Mouse (Mus musculus) forebrain, embryonic 14.5 days (tissue): ENCODE data around the gene Snapc1. TPM values are rescaled to one million over a fixed set of nuclear protein-coding genes. Genes with fewer than 3 reads are reported as not detected.

Source experiments
- ATAC-seq: fragments of 200-750 bp; cut with Nextera tagmentation; 2 replicates; pipeline ENCODE4 v1.8.0; 2017; ENCODE audit warnings: mild to moderate bottlenecking, moderate library complexity
- DNase-seq: peaks from one replicate; pipeline ENCODE4 v3.0.0-alpha.2; 2015; ENCODE audit warnings: low spot score
- H3K27ac ChIP-seq: fragments of 300-500 bp; sonication (generic); 2 replicates; pipeline ENCODE4 v1.5.1; 2014; ENCODE audit warnings: low read depth, mild to moderate bottlenecking, control low read depth, low read length, moderate library complexity
- H3K27me3 ChIP-seq: fragments of 300-500 bp; sonication (generic); replicated peaks from 2 replicates; pipeline ENCODE4 v1.6.1; 2014; ENCODE audit warnings: low read length, control low read depth, mixed read lengths; ENCODE audit not compliant: control insufficient read depth, insufficient read depth
- H3K36me3 ChIP-seq: fragments of 300-500 bp; sonication (generic); 2 replicates; pipeline ENCODE4 v1.6.1; 2014; ENCODE audit warnings: low read length, control low read depth; ENCODE audit not compliant: control insufficient read depth, insufficient read depth
- H3K4me1 ChIP-seq: fragments of 300-500 bp; sonication (generic); 2 replicates; pipeline ENCODE4 v1.6.1; 2014; ENCODE audit warnings: antibody characterized with exemption, low read length, control low read depth; ENCODE audit not compliant: control insufficient read depth, insufficient read depth
- H3K4me2 ChIP-seq: fragments of 300-500 bp; sonication (generic); 2 replicates; pipeline ENCODE4 v1.6.1; 2014; ENCODE audit warnings: mild to moderate bottlenecking, control low read depth, low read length
- H3K4me3 ChIP-seq: fragments of 300-500 bp; sonication (generic); 2 replicates; pipeline ENCODE4 v1.5.1; 2014; ENCODE audit warnings: low read depth, low read length, control low read depth
- H3K9ac ChIP-seq: fragments of 300-500 bp; sonication (generic); 2 replicates; pipeline ENCODE4 v1.6.1; 2014; ENCODE audit warnings: mild to moderate bottlenecking, low read length, control low read depth, moderate library complexity
- H3K9me3 ChIP-seq: fragments of 300-500 bp; sonication (generic); replicated peaks from 2 replicates; pipeline ENCODE4 v1.6.1; 2016; ENCODE audit warnings: low read length, control low read depth, mixed read lengths; ENCODE audit not compliant: control insufficient read depth
- WGBS: fragments of 180-500 bp; shearing (Covaris S2); extraction: QIAGEN DNeasy Blood & Tissue Kit; methylation state at CpG from one replicate; pipeline ENCODE4 v1.1.7; 2014; 5-methylcytosine and 5-hydroxymethylcytosine counted together
- polyA plus RNA-seq: library from polyadenylated mRNA; unstranded; fragments of >200 nt; fragmentation: Nextera tagmentation; extraction: Ambion mirVana; gene quantifications from 2 replicates; pipeline ENCODE4 v1.2.1, GENCODE M21; 2014

Snapc1 gene
- polyA plus RNA-seq, 1 experiment from 2014 or later: 26.0 TPM

DNA sequence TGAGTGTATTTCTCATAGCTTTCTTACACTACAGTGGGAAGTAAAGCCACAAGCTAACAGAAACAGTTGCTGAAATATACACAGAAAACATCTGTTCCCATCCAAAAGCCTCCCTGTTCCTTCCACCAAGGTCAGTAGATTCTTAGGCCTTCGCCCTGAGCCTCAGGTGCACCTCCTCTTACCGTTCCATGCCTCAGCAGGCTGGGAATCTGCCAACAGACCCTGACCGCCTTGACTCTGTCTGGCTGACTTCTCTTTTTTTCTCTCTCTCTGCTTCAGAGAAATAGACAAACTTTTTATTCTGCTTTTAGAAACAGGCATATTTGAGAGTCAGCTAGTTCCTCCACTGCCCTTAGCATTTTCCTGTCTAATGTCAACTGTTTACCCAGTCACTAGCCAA lies 13.9 kb downstream of the Snapc1 start:
- peaks cover 79% of the 10 kb centered on the region for H3K36me3 ChIP-seq
- H3K4me1 ChIP-seq: no peaks in the 10 kb centered on the region
- H3K27me3 ChIP-seq: no peaks in the 10 kb centered on the region
- H3K9ac ChIP-seq: no peak overlapping the region
- H3K9me3 ChIP-seq: no peaks in the 10 kb centered on the region
- no peak for ATAC-seq
- H3K27ac ChIP-seq: no peak overlapping the region
- WGBS: 95% methylated on average over 3 of the region's 3 CpGs
- DNase-seq: no peak
- no peak overlapping the region for H3K4me3 ChIP-seq
- H3K4me2 ChIP-seq: no peak overlapping the region

DNA sequence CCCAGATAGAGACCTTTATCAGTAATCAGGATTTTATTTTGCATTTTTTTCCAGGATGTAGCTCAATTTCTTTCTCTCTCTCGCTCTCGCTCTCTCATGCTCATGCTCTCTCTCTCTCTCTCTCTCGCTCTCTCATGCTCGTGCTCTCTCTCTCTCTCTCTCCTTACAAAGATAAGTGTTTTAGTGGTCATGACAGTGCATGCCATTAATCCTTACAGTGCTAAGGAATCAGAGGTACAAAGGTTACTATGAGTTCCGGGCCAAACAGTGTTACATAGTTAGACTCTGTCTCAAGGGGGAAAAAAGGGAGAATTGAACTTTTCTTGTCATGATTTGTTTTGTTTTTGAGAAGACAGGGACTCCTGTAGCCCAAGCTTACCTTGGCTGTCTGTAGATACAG lies 15.4 kb downstream of the Snapc1 start:
- ATAC-seq: no peak
- Histone ChIP-seq H3K4me3 (no peak overlapping the region), H3K27me3 (no peaks in the 10 kb centered on the region), H3K36me3 (peaks cover 81% of the 10 kb centered on the region), H3K27ac (no peak overlapping the region), H3K9me3 (no peaks in the 10 kb centered on the region), H3K4me2 (no peak overlapping the region), H3K4me1 (no peaks in the 10 kb centered on the region), H3K9ac (no peak overlapping the region)
- WGBS: 92% methylated on average over 5 of the region's 5 CpGs
- no peak for DNase-seq

DNA sequence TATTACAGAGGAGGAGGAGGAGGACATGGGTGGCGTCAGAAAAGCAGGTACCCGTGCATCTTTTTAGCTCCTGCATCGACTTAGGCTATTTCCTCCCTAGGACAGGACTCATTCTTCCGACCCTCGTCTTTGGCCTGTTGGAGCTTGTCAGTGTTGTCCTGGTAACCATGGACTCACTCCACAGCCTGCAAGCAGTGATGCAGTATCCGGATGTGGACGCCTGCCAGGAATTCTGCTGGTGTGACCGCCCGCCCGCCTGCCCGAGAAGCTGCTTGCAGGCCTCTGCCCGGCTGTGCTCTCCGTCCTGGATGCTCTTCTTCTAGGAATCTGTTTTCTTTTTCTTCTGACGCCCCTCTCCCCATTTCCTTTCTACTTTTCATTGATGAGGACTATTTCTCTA lies 18.3 kb downstream of the Snapc1 start:
- Histone ChIP-seq H3K36me3 (peaks cover 77% of the 10 kb centered on the region), H3K4me2 (no peak overlapping the region), H3K27ac (no peak overlapping the region), H3K9me3 (no peaks in the 10 kb centered on the region), H3K9ac (no peak overlapping the region), H3K4me3 (no peak overlapping the region), H3K27me3 (no peaks in the 10 kb centered on the region), H3K4me1 (no peaks in the 10 kb centered on the region)
- WGBS: 59% methylated on average over 14 of the region's 14 CpGs
- ATAC-seq (peak; percentile 94), DNase-seq (peak; percentile 90)

GRCm38 (mm10) chr12:73986299-73986698 lies 22.0 kb downstream of the Snapc1 start:
- no peak overlapping the region for H3K4me3 ChIP-seq
- no peak for ATAC-seq
- no peaks in the 10 kb centered on the region for H3K9me3 ChIP-seq
- WGBS: 80% methylated on average over 7 of the region's 7 CpGs
- no peak overlapping the region for H3K4me2 ChIP-seq
- peak; percentile 37 for DNase-seq
- no peak overlapping the region for H3K9ac ChIP-seq
- H3K27me3 ChIP-seq: no peaks in the 10 kb centered on the region
- no peaks in the 10 kb centered on the region for H3K4me1 ChIP-seq
- no peak overlapping the region for H3K27ac ChIP-seq
- peaks cover 46% of the 10 kb centered on the region for H3K36me3 ChIP-seq

DNA sequence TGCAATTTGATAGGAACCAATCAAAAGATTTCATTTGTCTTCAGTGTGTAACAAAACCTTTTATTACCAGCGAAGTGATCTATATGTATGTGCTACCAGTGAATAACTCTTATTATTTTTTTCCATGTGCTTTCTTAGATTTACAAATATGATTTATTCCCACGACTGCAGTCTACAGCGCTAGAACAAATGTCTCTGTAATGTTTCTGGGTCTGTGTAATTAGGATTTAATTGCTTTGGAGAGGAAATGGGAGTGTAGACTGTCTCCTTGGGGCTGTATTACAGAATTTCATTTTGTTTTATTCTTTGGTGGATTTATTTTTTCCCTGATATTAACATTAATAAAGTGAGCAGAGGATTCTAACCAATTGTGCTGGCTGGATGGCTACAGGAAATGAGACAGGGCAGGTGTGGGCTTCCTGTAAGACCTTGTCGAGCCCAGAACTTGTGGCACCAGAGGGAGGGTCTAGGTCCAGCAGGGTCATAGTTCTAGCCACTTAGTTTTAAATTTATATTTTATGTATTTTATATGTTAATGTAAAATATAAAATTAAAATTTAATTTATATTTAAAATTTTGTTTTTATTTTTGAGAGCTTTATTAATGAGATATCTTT lies 24.2 kb downstream of the Snapc1 start:
- no peak for ATAC-seq

GRCm38 (mm10) chr12:73989594-73989993 lies 25.3 kb downstream of the Snapc1 start:
- DNase-seq: peak; percentile 19
- no peak overlapping the region for H3K4me3 ChIP-seq
- peaks cover 22% of the 10 kb centered on the region for H3K36me3 ChIP-seq
- H3K9ac ChIP-seq: no peak overlapping the region
- no peaks in the 10 kb centered on the region for H3K9me3 ChIP-seq
- no peaks in the 10 kb centered on the region for H3K4me1 ChIP-seq
- ATAC-seq: no peak
- no peaks in the 10 kb centered on the region for H3K27me3 ChIP-seq
- H3K27ac ChIP-seq: no peak overlapping the region
- no peak overlapping the region for H3K4me2 ChIP-seq

More for the DNA sequence above, 24.2 kb downstream of the Snapc1 start:
- H3K27me3 ChIP-seq: no peaks in the 10 kb centered on the region
- no peak overlapping the region for H3K4me3 ChIP-seq
- H3K4me2 ChIP-seq: no peak overlapping the region
- no peak for DNase-seq
- no peaks in the 10 kb centered on the region for H3K9me3 ChIP-seq
- no peaks in the 10 kb centered on the region for H3K4me1 ChIP-seq
- no peak overlapping the region for H3K9ac ChIP-seq
- no peak overlapping the region for H3K27ac ChIP-seq
- peaks cover 31% of the 10 kb centered on the region for H3K36me3 ChIP-seq
- 90% methylated on average over 4 of the region's 4 CpGs for WGBS

DNA sequence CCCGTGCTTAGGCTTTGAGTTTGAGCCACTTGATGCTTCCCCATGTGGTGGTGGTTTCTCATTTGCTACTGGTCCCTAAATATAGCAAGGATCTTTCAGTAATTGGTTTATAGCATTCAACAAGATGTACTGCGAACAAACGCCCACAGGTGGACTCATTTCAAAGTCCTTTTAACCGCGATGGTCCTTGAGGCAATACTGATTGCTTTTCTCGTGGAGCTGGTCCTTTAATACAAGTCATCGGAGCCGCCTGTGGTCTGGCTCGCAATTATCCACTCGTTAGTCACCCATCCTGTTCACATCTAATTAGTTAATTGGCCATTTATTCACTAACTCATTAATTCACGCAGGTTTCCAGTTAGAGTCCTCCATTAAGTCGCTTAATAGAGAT lies 32.6 kb downstream of the Snapc1 start:
- 11% methylated on average over 12 of the region's 12 CpGs for WGBS
- Histone ChIP-seq H3K4me2 (peak overlapping the region; percentile 78), H3K36me3 (no peaks in the 10 kb centered on the region), H3K27me3 (peaks cover 7% of the 10 kb centered on the region), H3K4me1 (0 out of 2 replicates have a peak, but pooled peaks cover 6% of the 10 kb centered on the region), H3K4me3 (peak overlapping the region; percentile 61), H3K27ac (0 out of 2 replicates have a peak overlapping the region, but pooled peaks have one; percentile 44), H3K9me3 (no peaks in the 10 kb centered on the region), H3K9ac (peak overlapping the region; percentile 82)
- DNase-seq (peak; percentile 55), ATAC-seq (peak; percentile 32; the same call in 1 of the 2 replicates)

GRCm38 (mm10) chr12:73997297-73998127 lies 33.2 kb downstream of the Snapc1 start, which contains the start of gene Syt16:
Syt16 (plus strand) TSS chr12:73997661.
- Histone ChIP-seq H3K27me3 (peaks cover 7% of the 10 kb centered on the region), H3K9me3 (no peaks in the 10 kb centered on the region), H3K36me3 (no peaks in the 10 kb centered on the region), H3K9ac (peak within 1 kb of the TSS; percentile 82), H3K4me2 (peak within 1 kb of the TSS; percentile 78), H3K4me1 (0 out of 2 replicates have a peak, but pooled peaks cover 6% of the 10 kb centered on the region), H3K27ac (peak within 1 kb of the TSS; percentile 44; the same call in 1 of the 2 replicates), H3K4me3 (peak within 1 kb of the TSS; percentile 61)
- DNase-seq: peak; percentile 53
- ATAC-seq: peak; percentile 83
- WGBS: 2% methylated on average over 56 of the region's 67 CpGs

GRCm38 (mm10) chr12:73998128-73998456 lies 33.8 kb downstream of the Snapc1 start:
- Histone ChIP-seq H3K36me3 (no peaks in the 10 kb centered on the region), H3K4me3 (peak overlapping the region; percentile 61), H3K27ac (peak overlapping the region; percentile 44; the same call in 1 of the 2 replicates), H3K4me1 (0 out of 2 replicates have a peak, but pooled peaks cover 6% of the 10 kb centered on the region), H3K4me2 (peak overlapping the region; percentile 78), H3K9me3 (no peaks in the 10 kb centered on the region), H3K27me3 (peaks cover 7% of the 10 kb centered on the region), H3K9ac (peak overlapping the region; percentile 82)
- DNase-seq (peak; percentile 13), ATAC-seq (no peak; the same call in 1 of the 2 replicates)
- 20% methylated on average over 5 of the region's 5 CpGs for WGBS
